Mouse (Mus musculus) embryonic fibroblast, embryonic 13.5 days (primary cell): ENCODE results near the gene Foxc1. TPM values are rescaled to one million over a fixed set of nuclear protein-coding genes. Genes with fewer than 3 reads are reported as not detected.
A peak's percentile ranks its signal among the peaks of the same experiment; 100 is the strongest.

ENCODE experiments used
- H3K27ac ChIP-seq: 2 replicates; pipeline ENCODE4 v1.5.1; 2012; ENCODE audit warnings: low read length, control low read depth, inconsistent platforms; ENCODE audit not compliant: insufficient read depth
- H3K4me1 ChIP-seq: 2 replicates; pipeline ENCODE4 v1.6.1; 2011; ENCODE audit warnings: low read length; ENCODE audit not compliant: control insufficient read depth, insufficient read depth
- H3K4me3 ChIP-seq: 2 replicates; pipeline ENCODE4 v1.5.1; 2011; ENCODE audit warnings: mild to moderate bottlenecking, control low read depth, low read length; ENCODE audit not compliant: insufficient read depth
- CTCF ChIP-seq: IDR thresholded peaks from 2 replicates; pipeline ENCODE4 v1.5.1; 2011; ENCODE audit warnings: mild to moderate bottlenecking, control low read depth, low read length, moderate library complexity, borderline replicate concordance; ENCODE audit not compliant: insufficient read depth
- POLR2A ChIP-seq: IDR thresholded peaks from 2 replicates; pipeline ENCODE4 v1.6.1; 2011; ENCODE audit warnings: low read depth, mild to moderate bottlenecking, control low read depth, low read length, moderate library complexity
- polyA plus RNA-seq: library from polyadenylated mRNA; stranded (reverse); fragments of >200 nt; gene quantifications from 2 replicates; pipeline ENCODE4 v1.2.4, GENCODE M21; 2011; ENCODE audit warnings: low read depth; ENCODE audit not compliant: missing spikeins, insufficient read length

Gene Foxc1
- polyA plus RNA-seq, 1 experiment = 19.7 TPM

DNA sequence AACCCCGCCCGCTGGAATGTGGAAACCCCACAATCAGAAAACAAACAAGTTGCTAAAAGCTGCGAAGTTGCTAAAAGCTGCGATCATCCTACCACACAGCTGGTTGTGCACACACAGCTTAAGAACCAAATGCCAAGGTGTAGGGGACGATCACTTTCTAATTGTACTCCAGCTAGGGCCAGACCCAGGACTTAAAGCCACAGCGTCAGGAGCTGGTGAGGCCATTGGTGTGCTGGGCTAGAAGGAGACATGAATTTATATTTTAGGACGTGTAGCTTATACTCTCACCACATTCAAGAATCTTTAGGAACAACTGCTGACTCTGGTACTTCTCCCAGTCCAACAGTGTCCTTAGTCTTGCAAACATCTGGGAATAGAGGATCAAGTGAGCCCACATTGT lies 1.9 kb upstream of the Foxc1 start:
- Histone ChIP-seq H3K4me1 (no peaks in the 10 kb centered on the region), H3K4me3 (no peak overlapping the region), H3K27ac (peak overlapping the region; percentile 74)
- no peak for TF ChIP-seq POLR2A
- no peak for TF ChIP-seq CTCF

DNA sequence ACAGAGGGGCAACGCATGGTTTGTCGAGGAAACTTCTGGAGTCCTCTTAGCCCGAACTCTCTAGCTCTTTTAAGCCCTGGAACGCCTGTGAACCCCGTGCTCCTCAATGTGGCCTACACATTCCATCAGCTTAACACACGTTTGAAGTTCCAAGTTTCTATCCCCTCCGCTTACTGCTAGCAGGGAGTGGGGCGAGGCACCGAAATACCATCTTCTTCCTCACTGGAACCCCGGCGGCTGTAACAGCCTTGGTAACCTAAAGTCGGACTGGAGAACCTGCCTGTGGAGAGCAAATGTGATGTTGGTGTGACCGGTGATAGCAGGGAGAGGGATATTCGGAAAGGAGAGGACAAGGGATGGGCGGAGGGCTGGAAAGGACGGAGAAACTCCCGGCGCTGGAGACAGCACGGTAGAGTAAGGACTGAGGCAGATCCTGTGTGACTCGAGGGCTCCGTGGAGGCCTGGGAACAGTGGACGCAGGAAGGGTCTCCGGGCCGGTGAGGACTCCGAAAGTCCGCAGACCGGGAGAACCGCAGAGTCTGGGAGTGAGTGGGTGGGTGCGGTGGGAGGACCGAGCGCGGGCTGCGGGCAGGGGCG lies 504 bp upstream of the Foxc1 start:
- TF ChIP-seq POLR2A (peak; percentile 28; the same call in 1 of the 2 replicates), CTCF (no peak)
- Histone ChIP-seq H3K27ac (peak overlapping the region; percentile 74), H3K4me3 (peak overlapping the region; percentile 45), H3K4me1 (no peaks in the 10 kb centered on the region)

DNA sequence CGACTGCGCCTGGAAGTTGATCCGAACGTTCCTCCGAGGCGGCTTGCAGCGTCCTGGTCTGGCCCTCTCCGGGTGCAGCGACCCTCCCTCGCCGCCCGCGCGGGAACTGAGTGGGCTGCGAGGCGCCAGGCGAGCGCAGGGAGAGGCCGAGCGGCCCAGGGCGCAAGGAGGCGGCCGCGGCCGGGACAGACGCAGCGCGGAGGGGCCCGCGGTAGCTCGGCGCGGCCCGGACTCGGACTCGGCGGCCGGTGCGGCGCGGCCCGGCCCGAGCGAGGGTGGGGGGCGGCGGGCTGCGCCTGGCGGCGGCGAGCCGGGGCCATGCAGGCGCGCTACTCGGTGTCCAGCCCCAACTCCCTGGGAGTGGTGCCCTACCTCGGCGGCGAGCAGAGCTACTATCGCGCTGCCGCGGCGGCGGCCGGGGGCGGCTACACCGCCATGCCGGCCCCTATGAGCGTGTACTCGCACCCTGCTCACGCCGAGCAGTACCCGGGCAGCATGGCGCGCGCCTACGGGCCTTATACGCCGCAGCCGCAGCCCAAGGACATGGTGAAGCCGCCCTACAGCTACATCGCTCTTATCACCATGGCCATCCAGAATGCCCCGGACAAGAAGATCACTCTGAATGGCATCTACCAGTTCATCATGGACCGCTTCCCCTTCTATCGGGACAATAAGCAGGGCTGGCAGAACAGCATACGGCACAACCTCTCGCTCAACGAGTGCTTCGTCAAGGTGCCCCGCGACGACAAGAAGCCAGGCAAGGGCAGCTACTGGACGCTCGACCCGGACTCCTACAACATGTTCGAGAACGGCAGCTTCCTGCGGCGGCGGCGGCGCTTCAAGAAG lies 680 bp downstream of the Foxc1 start:
- H3K27ac ChIP-seq = peak overlapping the region; percentile 95
- no peaks in the 10 kb centered on the region for H3K4me1 ChIP-seq
- peak overlapping the region; percentile 80 for H3K4me3 ChIP-seq
- TF ChIP-seq CTCF (no peak), POLR2A (peak; percentile 40)

DNA sequence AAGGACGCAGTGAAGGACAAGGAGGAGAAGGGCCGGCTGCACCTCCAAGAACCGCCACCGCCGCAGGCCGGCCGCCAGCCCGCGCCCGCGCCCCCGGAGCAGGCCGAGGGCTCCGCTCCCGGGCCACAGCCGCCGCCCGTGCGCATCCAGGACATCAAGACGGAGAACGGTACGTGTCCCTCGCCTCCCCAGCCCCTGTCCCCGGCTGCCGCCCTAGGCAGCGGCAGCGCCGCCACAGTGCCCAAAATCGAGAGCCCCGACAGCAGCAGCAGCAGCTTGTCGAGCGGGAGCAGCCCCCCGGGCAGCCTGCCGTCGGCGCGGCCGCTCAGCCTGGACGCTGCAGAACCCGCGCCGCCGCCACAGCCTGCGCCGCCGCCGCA lies 1.3 kb downstream of the Foxc1 start:
- Histone ChIP-seq H3K4me1 (no peaks in the 10 kb centered on the region), H3K27ac (peak overlapping the region; percentile 95), H3K4me3 (peak overlapping the region; percentile 80)
- no peak for TF ChIP-seq CTCF

DNA sequence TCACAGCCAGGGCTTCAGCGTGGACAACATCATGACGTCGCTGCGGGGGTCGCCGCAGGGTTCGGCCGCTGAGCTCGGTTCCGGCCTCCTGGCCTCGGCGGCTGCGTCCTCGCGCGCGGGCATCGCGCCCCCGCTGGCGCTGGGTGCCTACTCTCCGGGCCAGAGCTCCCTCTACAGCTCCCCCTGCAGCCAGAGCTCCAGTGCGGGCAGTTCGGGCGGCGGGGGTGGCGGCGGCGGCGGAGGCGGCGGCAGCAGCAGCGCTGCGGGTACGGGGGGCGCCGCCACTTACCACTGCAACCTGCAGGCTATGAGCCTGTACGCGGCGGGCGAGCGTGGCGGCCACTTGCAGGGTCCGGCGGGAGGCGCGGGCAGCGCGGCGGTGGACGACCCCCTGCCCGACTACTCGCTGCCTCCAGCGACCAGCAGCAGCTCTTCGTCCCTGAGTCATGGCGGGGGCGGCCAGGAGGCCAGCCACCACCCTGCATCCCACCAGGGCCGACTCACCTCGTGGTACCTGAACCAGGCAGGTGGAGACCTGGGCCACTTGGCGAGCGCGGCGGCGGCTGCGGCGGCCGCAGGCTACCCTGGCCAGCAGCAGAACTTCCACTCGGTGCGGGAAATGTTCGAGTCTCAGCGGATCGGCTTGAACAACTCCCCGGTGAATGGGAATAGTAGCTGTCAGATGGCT lies 1.8 kb downstream of the Foxc1 start:
- TF ChIP-seq POLR2A (no peak), CTCF (no peak)
- peak overlapping the region; percentile 80 for H3K4me3 ChIP-seq
- H3K4me1 ChIP-seq = no peaks in the 10 kb centered on the region
- H3K27ac ChIP-seq = peak overlapping the region; percentile 95

DNA sequence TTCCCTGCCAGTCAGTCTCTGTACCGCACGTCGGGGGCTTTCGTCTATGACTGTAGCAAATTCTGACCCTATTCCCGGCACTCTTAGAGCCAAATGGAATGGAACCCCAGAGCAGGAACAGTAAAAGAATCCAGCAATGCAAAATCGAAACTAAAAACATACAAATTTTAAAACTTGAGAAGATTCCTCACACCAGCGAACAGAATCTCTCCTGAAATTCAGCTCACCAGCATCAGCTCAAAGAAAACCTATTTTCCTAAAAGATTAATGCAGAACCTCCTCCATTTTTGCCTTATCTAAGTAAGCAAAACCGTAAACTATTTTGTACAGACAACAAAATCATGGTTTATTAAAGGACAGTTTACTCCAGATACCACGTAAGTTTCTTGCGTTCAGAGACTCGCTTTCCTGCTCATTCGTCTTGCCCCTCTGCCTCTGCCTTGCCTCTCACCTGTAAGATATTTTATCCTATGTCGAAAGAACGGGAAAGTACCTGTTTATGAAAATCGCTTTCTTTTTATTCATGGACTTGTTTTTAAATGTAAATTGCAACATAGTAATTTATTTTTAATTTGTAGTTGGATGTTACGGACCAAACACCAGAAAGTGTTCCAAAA lies 2.5 kb downstream of the Foxc1 start:
- Histone ChIP-seq H3K4me1 (no peaks in the 10 kb centered on the region), H3K27ac (peak overlapping the region; percentile 60), H3K4me3 (peak overlapping the region; percentile 80)
- TF ChIP-seq CTCF = no peak
- TF ChIP-seq POLR2A = no peak

DNA sequence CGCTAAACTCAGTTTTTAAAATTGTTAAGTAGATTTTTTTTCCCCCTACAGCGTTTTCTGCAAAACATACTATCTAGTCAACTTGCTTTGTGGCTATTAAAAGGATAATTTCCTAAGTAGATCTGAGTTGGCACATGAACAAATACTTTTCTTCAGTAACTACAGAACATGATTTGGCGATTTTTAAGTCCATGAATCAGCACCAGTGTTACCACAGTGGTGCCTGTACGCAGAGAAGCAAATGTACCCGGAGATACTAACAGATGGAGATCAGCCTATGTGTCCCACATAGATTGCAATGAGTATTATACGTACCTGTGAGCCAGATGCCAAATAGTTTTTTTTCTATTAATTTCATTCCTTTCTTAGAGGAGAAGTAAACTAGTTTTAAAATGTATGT lies 3.3 kb downstream of the Foxc1 start:
- no peak for TF ChIP-seq CTCF
- TF ChIP-seq POLR2A = no peak
- Histone ChIP-seq H3K27ac (peak overlapping the region; percentile 60; the same call in 1 of the 2 replicates), H3K4me3 (peak overlapping the region; percentile 67), H3K4me1 (no peaks in the 10 kb centered on the region)

DNA sequence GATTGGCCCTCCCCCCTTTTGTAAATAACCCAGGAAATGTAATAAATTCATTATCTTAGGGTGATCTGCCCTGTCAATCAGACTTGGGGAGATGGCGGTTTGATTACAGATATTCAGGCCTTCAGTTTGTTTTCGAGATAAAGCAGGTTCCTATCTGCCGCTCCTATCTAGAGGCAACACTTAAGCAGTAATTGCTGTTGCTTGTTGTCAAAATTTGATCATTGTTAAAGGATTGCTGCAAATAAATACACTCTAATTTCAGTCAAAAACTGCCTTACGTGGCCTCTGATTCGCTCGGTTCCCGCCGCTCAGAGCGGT lies 3.9 kb downstream of the Foxc1 start:
- Histone ChIP-seq H3K27ac (peak overlapping the region; percentile 63), H3K4me1 (no peaks in the 10 kb centered on the region), H3K4me3 (peak overlapping the region; percentile 58)
- TF ChIP-seq POLR2A = no peak
- no peak for TF ChIP-seq CTCF

DNA sequence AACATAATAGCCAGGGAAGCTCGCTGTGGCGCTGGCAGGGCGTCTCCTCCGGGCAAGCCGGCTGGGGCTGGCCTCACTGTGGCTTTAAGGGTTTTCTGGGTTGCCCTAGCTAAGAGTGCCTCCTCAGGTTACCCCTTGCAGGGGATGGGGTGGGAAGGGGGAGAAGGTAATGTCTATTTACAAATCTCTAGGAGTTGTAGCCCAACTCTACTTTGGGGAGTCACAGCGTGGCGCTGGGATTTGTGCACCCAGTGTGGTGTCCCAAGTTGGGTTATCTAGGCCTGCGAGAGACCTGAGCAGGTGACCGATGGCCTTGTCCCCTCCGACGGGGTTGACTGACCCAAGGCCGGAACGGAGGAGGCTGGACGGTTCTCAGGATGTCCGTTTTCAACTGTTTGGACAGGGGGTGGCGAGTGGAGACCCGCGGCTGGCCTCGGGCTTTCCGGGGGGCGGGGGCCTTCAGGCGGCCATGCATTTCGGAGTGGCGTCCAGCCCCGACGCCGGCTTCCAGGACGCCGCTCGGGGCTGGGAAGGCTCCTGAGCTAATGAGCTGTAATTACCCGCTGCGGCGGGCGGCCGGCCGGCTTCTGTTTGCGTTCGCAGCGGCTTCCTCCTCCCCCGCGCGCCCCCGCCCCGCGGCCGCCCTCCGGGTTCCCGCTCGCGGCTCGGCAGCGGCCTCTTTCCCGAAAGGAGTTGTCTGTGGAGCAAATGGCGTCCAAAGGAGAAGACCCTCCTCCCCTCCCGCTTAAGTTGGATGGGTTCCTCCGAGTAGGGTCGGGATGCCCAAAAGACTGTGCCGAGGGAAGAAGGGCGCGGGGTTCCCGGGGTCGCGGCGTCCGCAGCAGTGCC lies 4.5 kb downstream of the Foxc1 start:
- H3K27ac ChIP-seq = peak overlapping the region; percentile 63
- no peak for TF ChIP-seq CTCF
- no peak for TF ChIP-seq POLR2A
- H3K4me3 ChIP-seq = peak overlapping the region; percentile 58
- H3K4me1 ChIP-seq = no peaks in the 10 kb centered on the region
